Mouse (Mus musculus) retina, postnatal 1 day (tissue): ENCODE measurements around the gene 1110065P20Rik.

ENCODE experiments used
- DNase-seq: peaks from one replicate; pipeline ENCODE4 v3.0.0-alpha.2; 2012

Gene 1110065P20Rik

GRCm38 (mm10) chr4:124838035-124838700 lies 12.8 kb downstream of the 1110065P20Rik start:
- no peak for DNase-seq

- no peak for DNase-seq
Measured at GRCm38 (mm10) chr4:124832796-124833195, 18.2 kb downstream of the 1110065P20Rik start.

- no peak for DNase-seq
Measured at GRCm38 (mm10) chr4:124829671-124830070, 21.3 kb downstream of the 1110065P20Rik start.

- no peak for DNase-seq
Measured at GRCm38 (mm10) chr4:124825371-124825965, 25.5 kb downstream of the 1110065P20Rik start.

GRCm38 (mm10) chr4:124824967-124825366 lies 26.0 kb downstream of the 1110065P20Rik start:
- no peak for DNase-seq

- no peak for DNase-seq
Measured at GRCm38 (mm10) chr4:124818832-124819231, 32.2 kb downstream of the 1110065P20Rik start.

- peak; percentile 72 for DNase-seq
Measured at GRCm38 (mm10) chr4:124817803-124818202, 33.2 kb downstream of the 1110065P20Rik start.

GRCm38 (mm10) chr4:124815901-124816300 lies 35.1 kb downstream of the 1110065P20Rik start:
- DNase-seq = no peak

- peak; percentile 35 for DNase-seq
Measured at GRCm38 (mm10) chr4:124811347-124811975, 39.5 kb downstream of the 1110065P20Rik start.

- no peak for DNase-seq
Measured at GRCm38 (mm10) chr4:124810056-124810455, 40.9 kb downstream of the 1110065P20Rik start.

GRCm38 (mm10) chr4:124809136-124809883 lies 41.7 kb downstream of the 1110065P20Rik start:
- no peak for DNase-seq

GRCm38 (mm10) chr4:124808511-124808910 lies 42.5 kb downstream of the 1110065P20Rik start:
- no peak for DNase-seq

GRCm38 (mm10) chr4:124803406-124803805 lies 47.6 kb downstream of the 1110065P20Rik start:
- no peak for DNase-seq

GRCm38 (mm10) chr4:124802309-124803260 lies 48.4 kb downstream of the 1110065P20Rik start:
- DNase-seq = peak; percentile 99

- peak; percentile 92 for DNase-seq
Measured at GRCm38 (mm10) chr4:124801552-124802308, 49.3 kb downstream of the 1110065P20Rik start, which contains the start of gene Mtf1. Gene Mtf1 (plus strand): TSS chr4:124802104.
